Mouse (Mus musculus): ENCODE measurements at regions not wholly inside any gene's neighbourhood (a gene's known extent, or its start where the extent isn't known, plus 50 kb on each side); places are given as distances from the start of the nearest gene placed in this dataset.

- no peak overlapping the region for H3K4me3 ChIP-seq (ENCODE audit: inconsistent target)
- H3K36me3 ChIP-seq (ENCODE audit: inconsistent target) = no peaks in the 10 kb centered on the region
- WGBS (ENCODE audit: missing documents) = 89% methylated on average over 1 of the region's 1 CpGs
- no peaks in the 10 kb centered on the region for H3K79me2 ChIP-seq (ENCODE audit: inconsistent target)
- no peak overlapping the region for H3K27ac ChIP-seq
Observed at GRCm38 (mm10) chr12:32273474-32273873, 65.0 kb upstream of the Pik3cg start.

DNA sequence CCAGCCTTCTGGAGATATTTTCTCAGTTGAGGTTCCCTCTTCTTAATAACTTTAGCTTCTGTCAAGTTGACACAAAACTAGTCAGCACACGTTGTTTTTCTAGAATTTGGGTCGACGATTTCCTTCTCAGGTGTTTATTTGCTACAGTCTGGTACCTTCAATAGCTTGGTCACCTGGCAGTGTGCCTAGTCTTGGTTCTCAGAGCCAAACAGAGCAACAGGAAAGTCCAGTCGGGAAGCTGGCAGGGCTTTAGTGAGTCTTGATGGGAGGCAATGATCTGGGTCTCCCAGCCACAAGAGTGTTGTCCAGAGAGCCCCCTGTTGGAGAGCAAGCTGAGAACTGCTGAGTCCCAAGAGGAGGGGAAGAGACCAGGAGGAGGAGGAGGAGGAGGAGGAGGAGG, 71.4 kb upstream of the Pik3cg start:
- WGBS (ENCODE audit: missing documents) = 83% methylated on average over 4 of the region's 4 CpGs
- no peaks in the 10 kb centered on the region for H3K79me2 ChIP-seq (ENCODE audit: inconsistent target)
- no peaks in the 10 kb centered on the region for H3K36me3 ChIP-seq (ENCODE audit: inconsistent target)
- H3K27ac ChIP-seq = no peak overlapping the region
- no peak overlapping the region for H3K4me3 ChIP-seq (ENCODE audit: inconsistent target)

DNA sequence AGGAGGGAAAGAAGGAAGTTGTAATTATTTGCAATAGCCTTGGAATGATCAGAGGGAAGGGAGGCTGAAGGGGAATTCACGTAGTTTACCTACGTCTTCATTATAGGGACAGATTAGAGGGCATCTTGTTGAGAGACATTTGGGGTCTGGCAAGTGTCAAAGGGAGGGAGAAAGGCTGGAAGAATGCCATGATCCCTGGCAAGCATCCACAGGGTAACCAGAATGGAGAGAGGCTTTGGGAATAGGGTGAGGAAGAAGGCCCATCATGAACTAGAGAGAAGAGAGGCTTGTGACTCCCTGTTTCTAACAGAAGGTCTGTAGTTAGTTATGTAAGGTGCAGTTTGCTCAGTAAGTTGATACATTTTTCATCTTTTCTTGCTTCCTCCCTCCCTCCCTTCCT, 71.8 kb upstream of the Pik3cg start:
- Histone ChIP-seq H3K4me3 (ENCODE audit: inconsistent target) (no peak overlapping the region), H3K79me2 (ENCODE audit: inconsistent target) (no peaks in the 10 kb centered on the region), H3K36me3 (ENCODE audit: inconsistent target) (no peaks in the 10 kb centered on the region), H3K27ac (no peak overlapping the region)
- WGBS (ENCODE audit: missing documents) = 84% methylated on average over 2 of the region's 2 CpGs

DNA sequence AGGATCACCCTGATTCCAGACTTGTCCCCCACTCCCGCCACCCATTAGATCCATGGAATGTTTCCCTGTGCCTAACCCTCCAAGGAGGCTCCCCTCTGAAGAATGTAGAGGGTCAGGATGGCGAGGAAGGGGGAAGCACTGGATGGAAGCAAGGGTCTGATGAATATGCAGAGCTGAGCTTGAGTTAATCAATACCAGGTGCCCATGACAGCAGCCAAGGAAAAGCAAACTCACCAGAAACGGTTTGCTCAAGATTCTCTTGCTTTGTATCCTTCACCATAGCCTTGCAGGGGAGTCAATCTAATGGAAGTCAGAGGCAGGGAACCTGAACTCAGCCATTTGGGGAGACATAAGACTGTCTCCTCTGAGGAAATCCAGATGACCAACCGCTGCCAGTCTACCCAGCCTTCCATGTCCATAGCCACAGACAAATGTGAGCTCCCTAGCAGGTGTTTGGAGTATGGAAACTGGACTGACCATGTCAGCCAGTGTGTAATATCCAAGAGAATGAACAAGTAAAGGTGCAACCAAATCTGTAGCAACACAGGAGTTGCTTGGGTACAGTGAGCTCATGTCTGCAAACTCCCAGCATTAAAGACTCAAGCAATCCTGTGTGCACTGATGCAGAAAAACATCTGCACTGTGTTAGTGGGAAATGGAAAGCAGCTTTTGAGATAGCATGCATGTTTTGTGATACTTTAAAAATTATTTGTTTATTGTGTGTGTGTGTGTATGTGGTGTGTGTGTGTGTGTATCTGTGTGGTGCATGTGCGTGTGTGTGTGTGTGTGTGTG, 74.1 kb upstream of the Pik3cg start:
- Histone ChIP-seq H3K4me3 (ENCODE audit: inconsistent target) (no peak overlapping the region), H3K79me2 (ENCODE audit: inconsistent target) (no peaks in the 10 kb centered on the region), H3K36me3 (ENCODE audit: inconsistent target) (no peaks in the 10 kb centered on the region), H3K27ac (no peak overlapping the region)
- WGBS (ENCODE audit: missing documents) = 93% methylated on average over 5 of the region's 5 CpGs

DNA sequence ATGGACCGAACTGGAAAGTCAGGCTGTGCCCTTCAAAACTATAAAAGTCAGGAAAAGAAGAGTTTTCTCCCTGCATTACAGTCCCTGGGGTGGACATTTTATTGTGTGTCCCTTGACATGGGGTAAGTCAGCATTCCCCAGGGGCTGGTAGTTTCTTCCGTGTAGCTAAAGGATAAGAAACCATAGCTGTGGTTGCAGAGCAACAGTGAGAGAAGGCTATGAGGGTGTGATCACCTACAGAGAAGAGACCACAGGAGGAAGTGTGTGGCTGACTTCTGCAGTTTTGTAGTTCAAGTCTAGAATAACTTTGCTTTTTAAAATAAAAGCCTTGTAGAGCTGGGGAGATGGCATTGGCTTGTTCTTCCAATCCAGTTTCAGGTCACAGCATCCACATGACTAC, 76.6 kb upstream of the Pik3cg start:
- Histone ChIP-seq H3K27ac (no peak overlapping the region), H3K79me2 (ENCODE audit: inconsistent target) (no peaks in the 10 kb centered on the region)
- 44% methylated on average over 2 of the region's 2 CpGs for WGBS (ENCODE audit: missing documents)

GRCm38 (mm10) chr12:32286652-32287051, 78.2 kb upstream of the Pik3cg start:
- Histone ChIP-seq H3K27ac (no peak overlapping the region), H3K36me3 (ENCODE audit: inconsistent target) (no peaks in the 10 kb centered on the region), H3K4me3 (ENCODE audit: inconsistent target) (no peak overlapping the region), H3K79me2 (ENCODE audit: inconsistent target) (no peaks in the 10 kb centered on the region)
- WGBS (ENCODE audit: missing documents) = 100% methylated on average over 1 of the region's 5 CpGs

More for the DNA sequence above, 76.6 kb upstream of the Pik3cg start:
- Histone ChIP-seq H3K4me3 (ENCODE audit: inconsistent target) (no peak overlapping the region), H3K36me3 (ENCODE audit: inconsistent target) (no peaks in the 10 kb centered on the region)

GRCm38 (mm10) chr12:32291145-32291544, 82.7 kb upstream of the Pik3cg start:
- H3K36me3 ChIP-seq (ENCODE audit: inconsistent target) = no peaks in the 10 kb centered on the region
- WGBS (ENCODE audit: missing documents) = 85% methylated on average over 5 of the region's 5 CpGs
- no peak overlapping the region for H3K27ac ChIP-seq
- H3K79me2 ChIP-seq (ENCODE audit: inconsistent target) = no peaks in the 10 kb centered on the region
- no peak overlapping the region for H3K4me3 ChIP-seq (ENCODE audit: inconsistent target)

DNA sequence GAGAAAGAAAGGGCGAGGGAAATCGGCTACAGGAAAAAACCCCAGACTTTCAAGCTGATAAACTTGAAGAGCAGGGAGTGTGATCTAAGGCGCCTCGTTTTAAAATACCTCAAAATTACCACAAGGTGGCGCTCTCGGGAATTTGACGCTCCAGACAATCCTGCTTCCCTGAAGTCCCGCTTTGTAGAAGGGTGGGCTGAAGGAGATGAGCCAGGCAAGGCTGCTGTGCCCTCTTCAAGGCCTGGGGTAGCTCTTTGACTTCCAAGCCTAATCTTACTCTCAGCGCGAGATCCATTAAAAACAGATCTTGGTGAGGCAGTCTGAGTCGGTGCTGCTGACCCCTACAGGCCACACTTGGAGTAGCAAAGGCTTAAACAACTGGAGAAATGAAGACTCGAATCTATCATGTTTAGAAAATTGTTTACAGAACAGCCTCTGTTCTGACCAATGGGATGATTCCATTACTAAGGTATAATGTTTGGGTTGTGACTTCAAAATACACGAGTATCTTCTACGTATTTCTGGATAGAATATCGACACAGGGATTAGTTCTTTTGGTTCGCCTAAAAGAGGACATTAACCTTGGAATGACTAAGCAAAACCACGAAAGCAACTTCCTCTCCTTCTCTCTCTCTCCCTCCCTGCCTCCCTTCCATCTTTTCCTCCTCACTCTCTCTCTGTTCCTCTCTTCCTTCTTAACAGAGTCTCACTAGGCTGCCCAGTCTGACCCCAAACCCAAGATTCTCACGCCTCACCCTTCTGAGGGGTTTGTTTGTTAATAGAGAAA, 83.7 kb upstream of the Pik3cg start:
- H3K79me2 ChIP-seq (ENCODE audit: inconsistent target) = no peaks in the 10 kb centered on the region
- peak overlapping the region; percentile 24; the same call in 1 of the 2 replicates for H3K4me3 ChIP-seq (ENCODE audit: inconsistent target)
- no peaks in the 10 kb centered on the region for H3K36me3 ChIP-seq (ENCODE audit: inconsistent target)
- 3% methylated on average over 18 of the region's 18 CpGs for WGBS (ENCODE audit: missing documents)
- peak overlapping the region; percentile 88 for H3K27ac ChIP-seq

- Histone ChIP-seq H3K27ac (peak overlapping the region; percentile 88), H3K4me3 (ENCODE audit: inconsistent target) (peak overlapping the region; percentile 24; the same call in 1 of the 2 replicates), H3K36me3 (ENCODE audit: inconsistent target) (no peaks in the 10 kb centered on the region), H3K79me2 (ENCODE audit: inconsistent target) (no peaks in the 10 kb centered on the region)
- WGBS (ENCODE audit: missing documents) = 12% methylated on average over 5 of the region's 5 CpGs
Observed at GRCm38 (mm10) chr12:32292749-32293128, 84.3 kb upstream of the Pik3cg start.

- Histone ChIP-seq H3K4me3 (ENCODE audit: inconsistent target) (no peak overlapping the region), H3K36me3 (ENCODE audit: inconsistent target) (no peaks in the 10 kb centered on the region), H3K27ac (no peak overlapping the region), H3K79me2 (ENCODE audit: inconsistent target) (no peaks in the 10 kb centered on the region)
- 95% methylated on average over 7 of the region's 7 CpGs for WGBS (ENCODE audit: missing documents)
Observed at GRCm38 (mm10) chr12:32297431-32297830, 81.1 kb upstream of the Ccdc71l start.

- 94% methylated on average over 2 of the region's 2 CpGs for WGBS (ENCODE audit: missing documents)
- Histone ChIP-seq H3K79me2 (ENCODE audit: inconsistent target) (no peaks in the 10 kb centered on the region), H3K4me3 (ENCODE audit: inconsistent target) (no peak overlapping the region)
Observed at GRCm38 (mm10) chr12:32299714-32300113, 78.8 kb upstream of the Ccdc71l start.

GRCm38 (mm10) chr12:32305736-32306135, 72.8 kb upstream of the Ccdc71l start:
- H3K79me2 ChIP-seq (ENCODE audit: inconsistent target) = no peaks in the 10 kb centered on the region
- WGBS (ENCODE audit: missing documents) = 84% methylated on average over 5 of the region's 5 CpGs

More at GRCm38 (mm10) chr12:32299714-32300113, 78.8 kb upstream of the Ccdc71l start:
- H3K27ac ChIP-seq = no peak overlapping the region
- no peaks in the 10 kb centered on the region for H3K36me3 ChIP-seq (ENCODE audit: inconsistent target)

GRCm38 (mm10) chr12:32306326-32306725, 72.2 kb upstream of the Ccdc71l start:
- no peaks in the 10 kb centered on the region for H3K36me3 ChIP-seq (ENCODE audit: inconsistent target)
- H3K4me3 ChIP-seq (ENCODE audit: inconsistent target) = no peak overlapping the region
- no peaks in the 10 kb centered on the region for H3K79me2 ChIP-seq (ENCODE audit: inconsistent target)
- peak overlapping the region; percentile 86 for H3K27ac ChIP-seq
- 5% methylated on average over 4 of the region's 4 CpGs for WGBS (ENCODE audit: missing documents)

More at GRCm38 (mm10) chr12:32305736-32306135, 72.8 kb upstream of the Ccdc71l start:
- Histone ChIP-seq H3K4me3 (ENCODE audit: inconsistent target) (no peak overlapping the region), H3K27ac (peak overlapping the region; percentile 86), H3K36me3 (ENCODE audit: inconsistent target) (no peaks in the 10 kb centered on the region)

DNA sequence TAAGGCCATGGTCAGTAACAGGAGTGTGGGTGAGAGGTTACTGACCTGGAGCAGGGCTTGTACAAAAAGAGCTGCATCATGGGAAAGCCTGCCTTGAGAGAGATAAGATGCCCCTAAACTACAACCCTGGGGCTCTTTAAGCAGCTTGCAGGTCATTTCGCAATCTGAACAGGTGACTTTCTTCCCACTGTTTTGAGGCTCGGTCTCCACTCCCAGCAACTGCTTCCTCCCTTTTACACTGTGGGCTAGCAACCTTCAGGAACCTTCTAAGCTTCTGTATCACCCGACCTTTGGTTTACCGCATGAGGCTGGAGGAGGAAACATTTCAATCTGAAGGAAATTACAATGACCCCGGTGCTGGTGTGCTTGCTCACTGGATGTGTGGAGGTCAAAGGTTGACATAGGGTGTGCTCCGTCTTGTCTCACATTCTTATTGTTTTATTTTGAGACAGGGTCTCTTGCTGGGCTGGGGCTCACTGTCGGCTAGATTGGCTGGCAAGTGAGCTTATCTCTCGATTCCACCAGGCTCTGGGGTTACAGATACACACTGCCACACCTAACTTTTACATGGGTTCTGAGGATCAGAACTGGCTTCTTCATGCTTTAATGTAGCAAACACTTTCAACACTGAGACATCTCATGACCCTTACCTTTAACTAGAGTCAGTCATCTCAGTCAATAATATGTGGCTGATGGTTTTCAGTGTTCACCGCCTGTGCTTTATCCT, 71.1 kb upstream of the Ccdc71l start:
- no peaks in the 10 kb centered on the region for H3K79me2 ChIP-seq (ENCODE audit: inconsistent target)
- H3K36me3 ChIP-seq (ENCODE audit: inconsistent target) = no peaks in the 10 kb centered on the region
- H3K27ac ChIP-seq = peak overlapping the region; percentile 86
- no peak overlapping the region for H3K4me3 ChIP-seq (ENCODE audit: inconsistent target)
- 37% methylated on average over 9 of the region's 9 CpGs for WGBS (ENCODE audit: missing documents)

Measured in macrophage (primary cell).